Mouse (Mus musculus) midbrain, embryonic 15.5 days (tissue): ENCODE measurements around the gene Btf3l4. TPM values are rescaled to one million over a fixed set of nuclear protein-coding genes. Genes with fewer than 3 reads are reported as not detected.

Experiments used
- ATAC-seq: fragments of 200-750 bp; cut with Nextera tagmentation; replicated peaks from 2 replicates; pipeline ENCODE4 v1.8.0; 2017; ENCODE audit warnings: moderate TSS enrichment
- H3K27ac ChIP-seq: fragments of 300-500 bp; sonication (generic); 2 replicates; pipeline ENCODE4 v1.5.1; 2015; ENCODE audit warnings: mild to moderate bottlenecking, inconsistent platforms
- H3K27me3 ChIP-seq: fragments of 300-500 bp; sonication (generic); replicated peaks from 2 replicates; pipeline ENCODE4 v1.6.1; 2015; ENCODE audit warnings: inconsistent platforms
- H3K36me3 ChIP-seq: fragments of 300-500 bp; sonication (generic); replicated peaks from 2 replicates; pipeline ENCODE4 v1.6.1; 2015; ENCODE audit warnings: inconsistent platforms
- H3K4me1 ChIP-seq: fragments of 300-500 bp; sonication (generic); 2 replicates; pipeline ENCODE4 v1.6.1; 2015; ENCODE audit warnings: inconsistent platforms
- H3K4me2 ChIP-seq: fragments of 300-500 bp; sonication (generic); 2 replicates; pipeline ENCODE4 v1.6.1; 2015; ENCODE audit warnings: inconsistent platforms, mild to moderate bottlenecking, moderate library complexity
- H3K4me3 ChIP-seq: fragments of 300-500 bp; sonication (generic); 2 replicates; pipeline ENCODE4 v1.5.1; 2015; ENCODE audit warnings: mild to moderate bottlenecking, inconsistent platforms
- H3K9ac ChIP-seq: fragments of 300-500 bp; sonication (generic); 2 replicates; pipeline ENCODE4 v1.6.1; 2015; ENCODE audit warnings: mild to moderate bottlenecking, inconsistent platforms
- H3K9me3 ChIP-seq: fragments of 300-500 bp; sonication (generic); 2 replicates; pipeline ENCODE4 v1.6.1; 2016; ENCODE audit warnings: inconsistent platforms
- WGBS: fragments of 180-500 bp; shearing (Covaris S2); methylation state at CpG from one replicate; pipeline ENCODE4 v1.1.7; 2015; ENCODE audit warnings: mixed read lengths; 5-methylcytosine and 5-hydroxymethylcytosine counted together
- polyA plus RNA-seq: library from polyadenylated mRNA; unstranded; fragments of >200 nt; fragmentation: Nextera tagmentation; extraction: Ambion mirVana; gene quantifications from 2 replicates; pipeline ENCODE4 v1.2.1, GENCODE M21; 2015

Gene Btf3l4
- polyA plus RNA-seq = 167 and 179 TPM in 2 replicates

GRCm38 (mm10) chr4:108832916-108833827 lies at the start of gene Btf3l4:
Gene Btf3l4 (minus strand): TSS chr4:108833614.
- no peaks in the 10 kb centered on the region for H3K27me3 ChIP-seq
- H3K4me3 ChIP-seq = peak within 1 kb of the TSS; percentile 90
- H3K36me3 ChIP-seq = 0 out of 2 replicates have a peak, but pooled peaks cover 10% of the 10 kb centered on the region
- H3K4me1 ChIP-seq = peaks cover 35% of the 10 kb centered on the region
- peak within 1 kb of the TSS; percentile 99 for H3K27ac ChIP-seq
- peak within 1 kb of the TSS; percentile 99 for H3K9ac ChIP-seq
- H3K9me3 ChIP-seq = no peaks in the 10 kb centered on the region
- under 1% methylated on average over 71 of the region's 73 CpGs for WGBS
- H3K4me2 ChIP-seq = peak within 1 kb of the TSS; percentile 58
- peak; percentile 96 for ATAC-seq

GRCm38 (mm10) chr4:108878963-108879822 lies 45.8 kb upstream of the Btf3l4 start, which contains the start of gene Rab3b:
Gene Rab3b (plus strand): TSS chr4:108879063.
- peaks cover 10% of the 10 kb centered on the region; the same call in 1 of the 2 replicates for H3K4me1 ChIP-seq
- H3K36me3 ChIP-seq = no peaks in the 10 kb centered on the region
- peak within 1 kb of the TSS; percentile 68 for H3K9ac ChIP-seq
- H3K4me2 ChIP-seq = peak within 1 kb of the TSS; percentile 83
- H3K9me3 ChIP-seq = no peaks in the 10 kb centered on the region
- ATAC-seq = peak; percentile 95
- no peaks in the 10 kb centered on the region for H3K27me3 ChIP-seq
- peak within 1 kb of the TSS; percentile 66 for H3K4me3 ChIP-seq
- peak within 1 kb of the TSS; percentile 66 for H3K27ac ChIP-seq
- WGBS = under 1% methylated on average over 46 of the region's 46 CpGs

GRCm38 (mm10) chr4:108877901-108878300 lies 44.5 kb upstream of the Btf3l4 start:
- H3K9ac ChIP-seq = no peak overlapping the region
- H3K36me3 ChIP-seq = no peaks in the 10 kb centered on the region
- H3K9me3 ChIP-seq = no peaks in the 10 kb centered on the region
- no peak for ATAC-seq
- no peak overlapping the region for H3K4me2 ChIP-seq
- peaks cover 10% of the 10 kb centered on the region; the same call in 1 of the 2 replicates for H3K4me1 ChIP-seq
- WGBS = 83% methylated on average over 6 of the region's 6 CpGs
- H3K27ac ChIP-seq = no peak overlapping the region
- H3K27me3 ChIP-seq = no peaks in the 10 kb centered on the region
- H3K4me3 ChIP-seq = no peak overlapping the region

- Histone ChIP-seq H3K27me3 (no peaks in the 10 kb centered on the region), H3K27ac (no peak overlapping the region), H3K36me3 (no peaks in the 10 kb centered on the region), H3K4me1 (peaks cover 3% of the 10 kb centered on the region; the same call in 1 of the 2 replicates), H3K9ac (no peak overlapping the region), H3K9me3 (no peaks in the 10 kb centered on the region), H3K4me3 (no peak overlapping the region), H3K4me2 (no peak overlapping the region)
- WGBS = 89% methylated on average over 5 of the region's 5 CpGs
- ATAC-seq = no peak
These were observed 40.3 kb upstream of the Btf3l4 start for GRCm38 (mm10) chr4:108873746-108874145.

- 34% methylated on average over 10 of the region's 10 CpGs for WGBS
- no peak overlapping the region for H3K4me2 ChIP-seq
- H3K9me3 ChIP-seq = no peaks in the 10 kb centered on the region
- H3K27me3 ChIP-seq = no peaks in the 10 kb centered on the region
- H3K4me3 ChIP-seq = no peak overlapping the region
- peak; percentile 94 for ATAC-seq
- H3K36me3 ChIP-seq = no peaks in the 10 kb centered on the region
- H3K27ac ChIP-seq = no peak overlapping the region
- H3K9ac ChIP-seq = no peak overlapping the region
- H3K4me1 ChIP-seq = no peaks in the 10 kb centered on the region
These were observed 36.4 kb upstream of the Btf3l4 start for GRCm38 (mm10) chr4:108869730-108870374.

- H3K4me2 ChIP-seq = no peak overlapping the region
- no peaks in the 10 kb centered on the region for H3K27me3 ChIP-seq
- H3K9me3 ChIP-seq = no peaks in the 10 kb centered on the region
- no peak for ATAC-seq
- H3K36me3 ChIP-seq = peaks cover 13% of the 10 kb centered on the region; the same call in 1 of the 2 replicates
- no peak overlapping the region for H3K9ac ChIP-seq
- WGBS = 84% methylated on average over 7 of the region's 7 CpGs
- no peaks in the 10 kb centered on the region for H3K4me1 ChIP-seq
- H3K4me3 ChIP-seq = no peak overlapping the region
- no peak overlapping the region for H3K27ac ChIP-seq
These were observed 33.4 kb upstream of the Btf3l4 start for GRCm38 (mm10) chr4:108866806-108867205.

- Histone ChIP-seq H3K27ac (peak within 1 kb of the TSS; percentile 86), H3K4me2 (peak within 1 kb of the TSS; percentile 91), H3K36me3 (0 out of 2 replicates have a peak, but pooled peaks cover 4% of the 10 kb centered on the region), H3K27me3 (no peaks in the 10 kb centered on the region), H3K4me1 (peaks cover 27% of the 10 kb centered on the region), H3K4me3 (peak within 1 kb of the TSS; percentile 79), H3K9ac (peak within 1 kb of the TSS; percentile 74), H3K9me3 (no peaks in the 10 kb centered on the region)
- 10% methylated on average over 20 of the region's 20 CpGs for WGBS
- peak; percentile 21 for ATAC-seq
These were observed 15.1 kb upstream of the Btf3l4 start, which contains the start of gene A730015C16Rik for GRCm38 (mm10) chr4:108848505-108848848. Gene A730015C16Rik (minus strand): TSS chr4:108848619.

- Histone ChIP-seq H3K27ac (peak within 1 kb of the TSS; percentile 86), H3K4me3 (peak within 1 kb of the TSS; percentile 79), H3K27me3 (no peaks in the 10 kb centered on the region), H3K36me3 (0 out of 2 replicates have a peak, but pooled peaks cover 4% of the 10 kb centered on the region), H3K9ac (peak within 1 kb of the TSS; percentile 74), H3K4me2 (peak within 1 kb of the TSS; percentile 91), H3K4me1 (peaks cover 27% of the 10 kb centered on the region), H3K9me3 (no peaks in the 10 kb centered on the region)
- WGBS = under 1% methylated on average over 77 of the region's 77 CpGs
- ATAC-seq = peak; percentile 91
These were observed 14.5 kb upstream of the Btf3l4 start, which contains the start of gene Kti12 for GRCm38 (mm10) chr4:108847715-108848504. Gene Kti12 (plus strand): TSS chr4:108847785.

- no peak for ATAC-seq
These were observed 12.6 kb upstream of the Btf3l4 start for GRCm38 (mm10) chr4:108845824-108846569.

GRCm38 (mm10) chr4:108843336-108843735 lies 9.9 kb upstream of the Btf3l4 start:
- Histone ChIP-seq H3K9ac (no peak overlapping the region), H3K36me3 (no peaks in the 10 kb centered on the region), H3K27ac (no peak overlapping the region), H3K4me2 (no peak overlapping the region), H3K27me3 (no peaks in the 10 kb centered on the region), H3K4me1 (peaks cover 4% of the 10 kb centered on the region), H3K9me3 (no peaks in the 10 kb centered on the region), H3K4me3 (no peak overlapping the region)
- no peak for ATAC-seq

More at GRCm38 (mm10) chr4:108845824-108846569, 12.6 kb upstream of the Btf3l4 start:
- H3K9ac ChIP-seq = no peak overlapping the region
- no peaks in the 10 kb centered on the region for H3K36me3 ChIP-seq
- H3K4me1 ChIP-seq = peaks cover 24% of the 10 kb centered on the region
- no peaks in the 10 kb centered on the region for H3K27me3 ChIP-seq
- no peak overlapping the region for H3K4me3 ChIP-seq
- WGBS = 91% methylated on average over 5 of the region's 5 CpGs
- no peak overlapping the region for H3K4me2 ChIP-seq
- H3K27ac ChIP-seq = no peak overlapping the region
- no peaks in the 10 kb centered on the region for H3K9me3 ChIP-seq
